Mouse (Mus musculus) embryonic fibroblast, embryonic 13.5 days (primary cell): ENCODE measurements at regions not wholly inside any gene's neighbourhood (a gene's known extent, or its start where the extent isn't known, plus 50 kb on each side); places are given as distances from the start of the nearest gene placed in this dataset.

Experiments used
- H3K27ac ChIP-seq: 2 replicates; pipeline ENCODE4 v1.5.1; 2012; ENCODE audit warnings: low read length, control low read depth, inconsistent platforms; ENCODE audit not compliant: insufficient read depth
- H3K4me1 ChIP-seq: 2 replicates; pipeline ENCODE4 v1.6.1; 2011; ENCODE audit warnings: low read length; ENCODE audit not compliant: control insufficient read depth, insufficient read depth
- H3K4me3 ChIP-seq: 2 replicates; pipeline ENCODE4 v1.5.1; 2011; ENCODE audit warnings: mild to moderate bottlenecking, control low read depth, low read length; ENCODE audit not compliant: insufficient read depth
- CTCF ChIP-seq: IDR thresholded peaks from 2 replicates; pipeline ENCODE4 v1.5.1; 2011; ENCODE audit warnings: mild to moderate bottlenecking, control low read depth, low read length, moderate library complexity, borderline replicate concordance; ENCODE audit not compliant: insufficient read depth
- POLR2A ChIP-seq: IDR thresholded peaks from 2 replicates; pipeline ENCODE4 v1.6.1; 2011; ENCODE audit warnings: low read depth, mild to moderate bottlenecking, control low read depth, low read length, moderate library complexity

DNA sequence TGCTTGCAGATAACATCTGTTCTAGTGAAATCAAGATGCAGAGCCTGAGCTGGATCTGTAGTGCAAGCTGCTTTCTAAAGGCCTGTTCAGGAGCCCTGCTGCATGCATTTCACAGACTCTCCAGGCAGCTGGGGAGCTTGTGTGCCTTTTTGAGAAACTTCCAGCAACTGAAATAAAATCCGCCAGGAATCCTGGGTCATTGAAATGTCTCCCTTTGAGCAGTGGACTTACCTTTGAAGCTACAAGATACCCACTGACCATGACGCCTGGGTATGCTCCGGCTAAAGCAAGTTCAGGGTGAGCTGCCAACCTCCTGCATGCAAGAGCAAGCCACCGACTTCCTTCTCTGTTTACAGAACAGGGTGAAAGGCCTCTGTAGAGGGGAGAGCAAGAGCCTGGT lies 278.7 kb downstream of the Cenpw start:
- H3K27ac ChIP-seq = no peak overlapping the region
- TF ChIP-seq CTCF (no peak), POLR2A (no peak)
- H3K4me3 ChIP-seq = no peak overlapping the region
- H3K4me1 ChIP-seq = no peaks in the 10 kb centered on the region

DNA sequence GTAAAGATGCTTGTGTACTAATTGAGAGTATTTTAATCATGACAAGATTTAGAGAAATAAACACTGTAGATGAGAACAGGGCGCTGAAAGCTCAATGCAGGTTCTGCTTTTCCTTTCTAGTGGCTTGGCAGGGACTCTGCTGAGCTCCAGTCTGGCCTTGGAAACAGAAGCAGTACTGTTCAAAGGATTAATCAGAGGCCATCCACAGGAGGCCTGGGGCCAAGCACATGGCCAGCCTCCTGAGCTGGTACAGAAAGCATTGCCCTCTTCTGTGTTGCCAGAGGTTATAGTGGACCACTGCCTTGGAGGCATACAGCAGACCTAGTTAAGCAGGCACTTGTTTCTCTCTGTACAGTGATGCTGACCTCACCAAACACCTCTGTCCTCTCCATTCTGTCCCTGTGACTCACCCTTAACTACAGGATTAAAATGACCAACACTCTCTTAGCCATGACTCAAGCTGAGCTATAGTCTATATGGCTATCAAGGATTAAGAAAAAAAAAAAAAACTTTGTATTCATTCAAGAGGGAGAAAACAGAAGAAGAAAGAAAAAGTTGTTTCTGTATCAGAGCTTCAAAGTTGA lies 302.5 kb downstream of the Cenpw start:
- Histone ChIP-seq H3K4me3 (no peak overlapping the region), H3K27ac (no peak overlapping the region), H3K4me1 (peaks cover 5% of the 10 kb centered on the region)
- no peak for TF ChIP-seq POLR2A
- no peak for TF ChIP-seq CTCF

DNA sequence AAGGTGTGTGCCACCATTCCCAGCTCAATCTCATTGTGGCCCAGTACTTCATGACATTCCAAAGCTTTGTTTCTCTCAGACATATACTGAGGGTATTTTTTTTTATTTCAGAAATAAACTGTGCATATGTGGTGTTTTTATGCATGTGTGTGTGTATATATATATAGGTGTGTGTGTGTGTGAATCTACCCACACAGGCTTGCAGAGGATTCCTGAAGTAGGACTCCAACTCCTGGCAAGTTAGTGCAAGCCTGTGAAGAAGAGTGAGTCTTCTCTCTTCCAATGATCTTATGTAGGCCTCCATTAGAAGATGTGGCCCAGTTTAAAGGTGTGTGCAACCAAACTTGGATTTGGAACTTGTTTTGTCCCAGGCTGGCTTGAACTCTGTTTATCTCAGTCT lies 328.9 kb upstream of the Rspo3 start:
- Histone ChIP-seq H3K27ac (no peak overlapping the region), H3K4me3 (no peak overlapping the region), H3K4me1 (no peaks in the 10 kb centered on the region)
- TF ChIP-seq CTCF (no peak), POLR2A (no peak)

DNA sequence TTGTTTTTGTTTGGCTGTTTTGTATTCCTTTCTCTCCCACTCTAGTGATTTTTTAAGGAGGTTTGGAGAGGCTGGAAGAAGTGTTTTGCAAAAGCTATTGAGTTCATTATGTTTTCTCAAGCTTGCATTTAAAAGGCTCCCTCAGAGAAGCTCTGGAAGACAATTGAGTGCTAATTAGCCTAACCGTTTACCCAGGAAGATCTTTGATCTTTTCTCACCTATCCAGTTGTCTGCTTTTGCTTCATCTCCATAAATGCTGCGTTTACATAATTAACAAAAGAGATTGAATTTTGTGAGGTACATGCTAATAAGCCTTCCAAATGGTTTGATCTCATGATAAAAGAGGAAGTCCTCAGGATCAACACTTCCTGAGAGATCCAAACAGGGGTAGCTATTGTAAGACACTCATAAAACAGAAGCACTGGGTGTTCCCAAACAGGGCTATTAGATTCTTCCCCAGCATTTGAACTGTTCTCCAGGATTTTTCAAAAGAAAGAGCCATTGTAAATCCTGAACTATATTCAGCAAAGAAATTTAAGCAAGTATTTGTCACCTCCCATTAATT lies 320.2 kb upstream of the Rspo3 start:
- Histone ChIP-seq H3K27ac (no peak overlapping the region), H3K4me1 (no peaks in the 10 kb centered on the region), H3K4me3 (no peak overlapping the region)
- no peak for TF ChIP-seq POLR2A
- no peak for TF ChIP-seq CTCF

DNA sequence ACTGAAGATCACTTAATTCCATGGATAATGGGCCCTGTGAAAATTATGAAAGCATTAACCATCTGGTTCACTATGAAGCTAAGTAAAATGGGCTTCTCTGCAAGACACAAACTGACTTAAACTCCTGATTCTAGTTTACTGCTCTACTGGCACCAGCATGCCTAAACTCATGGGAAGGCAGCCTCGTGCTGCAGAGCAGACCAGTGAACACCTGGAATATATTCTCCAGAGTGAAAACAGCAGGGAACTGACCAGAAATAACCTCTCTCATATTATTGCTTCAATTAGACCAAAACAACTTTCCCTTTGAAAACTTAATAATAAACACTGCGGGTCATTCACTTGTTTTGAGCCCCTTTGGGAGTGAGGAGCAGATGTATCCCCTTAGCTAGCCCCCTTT lies 316.8 kb upstream of the Rspo3 start:
- H3K4me3 ChIP-seq = no peak overlapping the region
- no peak for TF ChIP-seq CTCF
- TF ChIP-seq POLR2A = no peak
- no peak overlapping the region for H3K27ac ChIP-seq
- no peaks in the 10 kb centered on the region for H3K4me1 ChIP-seq

DNA sequence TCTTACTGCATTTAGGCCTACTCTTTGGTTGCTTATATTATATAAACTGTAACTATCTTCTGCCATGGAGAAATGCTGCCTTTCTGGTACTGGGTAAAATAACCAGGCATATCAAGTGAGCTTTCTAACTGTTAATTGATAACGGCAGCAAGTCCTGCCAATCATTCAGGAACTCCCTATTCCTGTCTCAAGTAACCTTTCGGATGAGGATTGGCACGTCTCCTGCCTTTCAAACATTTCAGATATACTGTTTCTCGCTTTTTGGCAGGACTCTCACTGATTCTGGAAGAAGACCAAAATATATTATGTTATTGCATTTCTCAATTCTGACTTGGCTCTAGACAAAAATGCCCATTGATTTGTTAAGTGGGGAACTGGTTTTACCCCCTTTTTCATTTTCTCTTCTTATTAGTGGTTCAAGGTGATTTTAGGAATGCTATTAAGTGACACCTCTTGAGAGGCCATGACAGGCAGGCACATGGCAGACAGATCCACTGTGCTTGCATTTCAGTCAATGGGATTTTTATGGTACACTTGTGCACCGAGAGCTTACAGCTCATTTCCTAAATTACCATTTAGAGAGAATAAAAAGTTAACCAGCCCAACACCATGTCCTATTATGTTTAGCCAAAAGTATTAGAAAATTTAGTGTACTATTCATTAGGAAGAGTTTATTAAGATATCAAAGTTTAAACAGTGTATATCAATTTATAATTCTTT lies 289.4 kb upstream of the Rspo3 start:
- no peak for TF ChIP-seq POLR2A
- TF ChIP-seq CTCF = no peak

DNA sequence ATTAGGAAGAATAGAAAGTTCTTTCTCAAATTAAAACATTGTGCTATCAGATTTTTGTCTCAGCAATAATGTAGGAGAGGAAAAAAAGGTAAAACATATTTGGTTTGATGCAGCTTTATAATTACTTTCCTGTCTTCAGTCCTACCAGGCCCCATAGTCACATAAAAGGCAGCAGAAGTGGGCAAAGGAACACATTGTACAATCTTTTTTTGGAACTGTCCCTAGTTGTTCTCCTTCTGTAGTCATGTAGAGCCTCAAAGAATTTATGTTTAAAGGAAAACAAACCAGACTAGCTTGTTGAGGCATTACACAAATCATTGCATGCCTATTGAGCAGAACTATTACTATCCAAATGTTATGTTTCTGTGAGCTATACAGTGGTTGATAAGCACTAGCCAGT lies 288.7 kb upstream of the Rspo3 start:
- TF ChIP-seq POLR2A = no peak
- Histone ChIP-seq H3K27ac (no peak overlapping the region), H3K4me1 (no peaks in the 10 kb centered on the region), H3K4me3 (no peak overlapping the region)

More for the DNA sequence above, 289.4 kb upstream of the Rspo3 start:
- Histone ChIP-seq H3K4me1 (no peaks in the 10 kb centered on the region), H3K27ac (no peak overlapping the region), H3K4me3 (no peak overlapping the region)

DNA sequence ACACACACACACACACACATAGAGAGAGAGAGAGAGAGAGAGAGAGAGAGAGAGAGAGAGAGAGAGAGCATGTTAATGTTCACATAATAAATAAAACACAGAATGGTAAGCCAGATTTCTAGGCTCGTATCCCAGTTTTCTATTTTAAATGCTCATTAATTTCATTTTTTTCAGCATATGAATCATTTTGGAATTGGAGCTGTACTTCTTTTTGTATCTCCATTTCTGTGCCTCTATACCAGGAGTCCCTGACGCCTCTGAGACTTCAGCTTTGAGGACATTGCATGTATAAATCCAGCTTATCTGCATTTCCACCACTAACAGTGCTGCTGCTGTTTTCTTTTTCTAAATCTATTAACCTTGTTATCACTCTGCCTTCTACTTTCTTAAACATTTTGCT lies 287.5 kb upstream of the Rspo3 start:
- H3K27ac ChIP-seq = no peak overlapping the region
- H3K4me3 ChIP-seq = no peak overlapping the region
- no peaks in the 10 kb centered on the region for H3K4me1 ChIP-seq
- no peak for TF ChIP-seq CTCF
- TF ChIP-seq POLR2A = no peak

DNA sequence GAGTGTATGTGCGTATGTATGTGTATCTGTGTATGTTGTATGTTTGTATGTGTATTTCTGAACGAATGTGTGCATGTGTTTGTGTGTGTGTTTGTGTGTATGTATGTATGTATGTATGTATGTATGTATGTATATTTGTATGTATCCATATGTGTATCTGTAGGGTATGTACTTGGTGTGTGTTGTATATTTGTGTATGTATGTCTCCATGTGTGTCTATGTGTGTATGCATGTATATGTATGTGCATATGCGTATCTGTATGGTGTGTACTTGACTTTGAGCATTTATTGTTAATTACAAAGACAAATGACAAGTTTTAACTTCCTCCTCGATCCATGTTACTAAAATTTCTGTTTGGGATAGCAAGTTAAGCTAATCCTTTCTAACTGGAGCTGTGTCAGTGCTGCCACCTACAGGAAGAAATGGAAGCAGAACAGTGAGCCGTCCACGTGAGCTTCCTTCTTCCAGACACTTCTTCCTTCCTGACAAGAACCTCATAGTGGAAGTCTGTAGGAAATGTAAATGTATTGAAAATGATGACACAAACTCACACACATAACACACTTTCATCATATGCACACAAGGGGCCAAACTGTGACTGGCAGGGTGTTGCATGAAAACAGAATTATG lies 268.4 kb upstream of the Rspo3 start:
- Histone ChIP-seq H3K4me3 (no peak overlapping the region), H3K4me1 (no peaks in the 10 kb centered on the region)
- peak; percentile 60; the same call in 1 of the 2 replicates for TF ChIP-seq CTCF
- TF ChIP-seq POLR2A = no peak

DNA sequence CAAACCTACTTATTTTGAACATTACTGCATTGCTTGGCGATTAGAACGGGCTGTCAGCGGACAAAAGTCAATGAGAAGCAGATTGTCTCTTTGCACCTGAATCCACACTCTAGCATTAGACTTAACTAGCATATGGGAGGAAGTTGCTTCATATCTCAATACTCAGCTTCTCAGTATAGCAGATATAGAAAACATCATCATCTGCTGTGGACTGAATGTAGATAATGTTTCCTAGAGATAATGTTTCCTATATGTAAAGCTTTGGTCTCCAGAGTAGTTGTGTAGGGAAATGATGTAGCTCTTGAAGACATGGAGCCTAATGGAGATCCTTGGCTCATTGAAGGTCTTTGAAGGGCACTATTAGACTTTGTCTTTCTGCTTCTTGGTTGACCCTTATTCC lies 267.0 kb upstream of the Rspo3 start:
- Histone ChIP-seq H3K27ac (no peak overlapping the region), H3K4me1 (no peaks in the 10 kb centered on the region), H3K4me3 (no peak overlapping the region)
- TF ChIP-seq POLR2A = no peak

More for the DNA sequence above, 268.4 kb upstream of the Rspo3 start:
- no peak overlapping the region for H3K27ac ChIP-seq
